Mouse (Mus musculus) liver, adult 2 months (tissue): ENCODE measurements around the gene Nol10. TPM values are rescaled to one million over a fixed set of nuclear protein-coding genes. Genes with fewer than 3 reads are reported as not detected.

Source experiments
- DNase-seq: peaks from one replicate; pipeline ENCODE4 v3.0.0-alpha.2; 2011; ENCODE audit warnings: low read depth, low spot score; ENCODE audit errors: extremely low read depth
- H3K27ac ChIP-seq: fragments of 200-500 bp; replicated peaks from 2 replicates; pipeline ENCODE4 v1.5.1; 2012; ENCODE audit warnings: low read depth, mild to moderate bottlenecking, control low read depth, inconsistent platforms, low read length; ENCODE audit not compliant: insufficient read depth
- H3K27me3 ChIP-seq: fragments of 200-500 bp; 2 replicates; pipeline ENCODE4 v1.6.1; 2012; ENCODE audit warnings: mild to moderate bottlenecking, moderate library complexity, low read length, inconsistent platforms; ENCODE audit not compliant: control insufficient read depth, insufficient read depth
- H3K36me3 ChIP-seq: fragments of 200-500 bp; 2 replicates; pipeline ENCODE4 v1.6.1; 2012; ENCODE audit warnings: low read length, inconsistent platforms; ENCODE audit not compliant: control insufficient read depth, insufficient read depth
- H3K4me1 ChIP-seq: fragments of 200-500 bp; 2 replicates; pipeline ENCODE4 v1.6.1; 2011; ENCODE audit warnings: low read length; ENCODE audit not compliant: control insufficient read depth, insufficient read depth
- H3K4me3 ChIP-seq: fragments of 200-500 bp; 2 replicates; pipeline ENCODE4 v1.5.1; 2011; ENCODE audit warnings: low read depth, mild to moderate bottlenecking, control low read depth, low read length, moderate library complexity; ENCODE audit not compliant: insufficient read depth
- H3K79me2 ChIP-seq: fragments of 200-500 bp; 2 replicates; pipeline ENCODE4 v1.6.1; 2012; ENCODE audit warnings: inconsistent platforms, mild to moderate bottlenecking, low read length, moderate library complexity; ENCODE audit not compliant: control insufficient read depth, insufficient read depth
- H3K9ac ChIP-seq: fragments of 200-500 bp; 2 replicates; pipeline ENCODE4 v1.6.1; 2012; ENCODE audit warnings: low read depth, mild to moderate bottlenecking, control low read depth, inconsistent platforms, low read length
- CTCF ChIP-seq: fragments of 200-500 bp; IDR thresholded peaks from 2 replicates; pipeline ENCODE4 v1.5.1; 2011; ENCODE audit warnings: low read depth, low read length, control low read depth
- POLR2A ChIP-seq: fragments of 200-500 bp; IDR thresholded peaks from 2 replicates; pipeline ENCODE4 v1.6.1; 2011; ENCODE audit warnings: low read length, control low read depth; ENCODE audit not compliant: insufficient read depth; ENCODE audit errors: extremely low read depth
- WGBS: fragments of 180-500 bp; shearing (Covaris S2); methylation state at CpG from one replicate; pipeline ENCODE4 v1.1.7; 2018; 5-methylcytosine and 5-hydroxymethylcytosine counted together
- polyA plus RNA-seq: library from polyadenylated mRNA; depleted of rRNA; stranded (reverse); fragments of >200 nt; gene quantifications from 2 replicates; pipeline ENCODE4 v1.2.3, GENCODE M21; 2012
- total RNA-seq: library from RNA; depleted of rRNA; stranded (reverse); fragments of >200 nt; gene quantifications from 2 replicates; pipeline ENCODE4 v1.2.3, GENCODE M21; 2014

Nol10 gene
- total and polyA plus RNA-seq, 2 experiments: 1.8 to 2.3 TPM

DNA sequence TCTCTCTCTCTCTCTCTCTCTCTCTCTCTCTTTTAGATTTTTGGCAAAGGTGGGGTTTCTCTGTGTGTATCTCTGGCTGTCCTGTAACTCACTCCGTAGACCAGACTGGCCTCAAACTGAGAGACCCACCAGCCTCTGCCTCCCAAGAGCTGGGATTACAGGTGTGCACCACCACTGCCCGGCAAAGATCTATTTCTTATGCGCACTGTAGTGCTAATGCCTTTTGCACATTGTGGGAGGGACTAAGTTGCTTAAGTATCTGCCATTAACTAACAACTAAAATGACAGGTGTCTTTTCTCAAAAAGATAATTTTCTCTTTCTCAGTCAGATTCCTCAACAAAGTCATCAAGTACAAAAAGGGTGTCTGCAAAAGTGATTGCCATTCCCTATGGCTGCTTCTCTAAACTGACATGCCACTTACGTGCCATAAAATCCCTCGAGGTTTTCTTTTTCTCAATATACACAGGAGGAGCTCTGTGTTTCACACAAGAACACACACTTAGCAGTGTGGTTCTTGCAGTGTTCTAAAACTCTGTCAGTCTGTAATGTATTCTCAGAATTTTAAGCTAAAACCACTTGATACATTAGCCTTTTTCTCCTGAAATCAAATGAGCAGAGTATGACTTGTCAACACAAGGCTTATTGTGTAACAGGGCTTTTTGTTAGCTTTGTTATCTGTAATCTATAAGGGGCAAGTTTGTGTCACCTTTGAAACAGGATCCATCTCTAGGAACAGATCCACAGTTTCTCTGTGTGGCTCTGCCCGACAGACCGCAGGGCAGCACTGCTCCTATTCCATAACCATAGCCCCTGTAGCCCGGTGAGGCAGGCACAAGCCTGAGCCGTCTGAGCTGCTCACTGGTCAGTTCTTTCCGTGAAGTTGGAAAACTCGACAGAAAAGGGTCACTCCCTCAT lies 77.3 kb downstream of the Nol10 start:
- TF ChIP-seq CTCF (no peak), POLR2A (no peak)
- Histone ChIP-seq H3K27ac (peak overlapping the region; percentile 71), H3K9ac (peak overlapping the region; percentile 59), H3K4me1 (peaks cover 7% of the 10 kb centered on the region), H3K27me3 (no peaks in the 10 kb centered on the region), H3K36me3 (peaks cover 9% of the 10 kb centered on the region), H3K79me2 (no peaks in the 10 kb centered on the region), H3K4me3 (no peak overlapping the region)
- WGBS: 27% methylated on average over 11 of the region's 11 CpGs
- peak; percentile 92 for DNase-seq

DNA sequence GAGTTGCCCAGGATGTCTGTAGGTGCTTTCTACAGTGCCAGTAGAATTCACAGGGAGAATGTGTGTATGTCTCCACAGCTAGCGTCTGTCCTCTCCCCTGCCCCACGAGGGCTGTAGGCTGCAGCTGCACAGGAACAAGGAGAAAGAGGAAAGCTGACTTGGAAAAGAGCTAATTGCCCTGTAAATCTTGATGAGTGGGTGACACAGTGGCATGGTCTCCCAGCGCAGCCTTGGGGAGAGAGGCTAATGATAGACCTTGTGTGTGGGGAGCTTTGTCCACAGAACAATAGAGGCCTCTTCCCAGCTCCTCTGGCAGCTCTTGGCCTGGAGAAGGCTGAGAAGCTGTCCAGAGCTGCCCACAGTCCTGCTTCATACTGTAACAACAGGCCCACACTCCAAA lies 78.5 kb downstream of the Nol10 start:
- peaks cover 7% of the 10 kb centered on the region for H3K4me1 ChIP-seq
- no peak overlapping the region for H3K9ac ChIP-seq
- no peaks in the 10 kb centered on the region for H3K79me2 ChIP-seq
- no peak overlapping the region for H3K4me3 ChIP-seq
- no peak overlapping the region for H3K27ac ChIP-seq
- DNase-seq: no peak
- H3K36me3 ChIP-seq: peaks cover 11% of the 10 kb centered on the region
- no peak for TF ChIP-seq POLR2A
- no peak for TF ChIP-seq CTCF
- 92% methylated on average over 3 of the region's 3 CpGs for WGBS
- H3K27me3 ChIP-seq: no peaks in the 10 kb centered on the region

DNA sequence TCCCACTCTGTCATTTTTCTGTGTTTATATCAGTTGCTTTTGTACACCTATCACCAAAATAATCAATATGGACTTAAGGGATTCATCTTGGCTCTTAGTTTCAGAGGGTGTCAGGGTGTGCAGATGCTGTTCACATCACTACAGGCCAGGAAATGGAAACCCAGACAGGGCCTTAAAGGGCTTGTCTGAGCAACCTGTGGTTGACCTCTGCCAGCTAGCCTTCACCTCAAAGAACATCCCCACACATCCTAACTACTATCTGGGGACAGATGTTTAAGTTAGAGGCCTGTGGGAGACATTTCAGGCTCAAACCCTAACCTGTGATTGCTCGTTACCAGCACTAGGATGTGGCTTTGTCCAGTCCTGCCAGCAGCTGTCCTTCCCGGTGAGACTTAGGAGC lies 82.3 kb downstream of the Nol10 start:
- WGBS: 91% methylated on average over 2 of the region's 2 CpGs
- Histone ChIP-seq H3K79me2 (no peaks in the 10 kb centered on the region), H3K9ac (no peak overlapping the region), H3K4me3 (no peak overlapping the region), H3K36me3 (peaks cover 3% of the 10 kb centered on the region; the same call in 1 of the 2 replicates), H3K27ac (no peak overlapping the region), H3K27me3 (no peaks in the 10 kb centered on the region), H3K4me1 (peaks cover 5% of the 10 kb centered on the region)
- DNase-seq: no peak
- TF ChIP-seq CTCF (no peak), POLR2A (no peak)

DNA sequence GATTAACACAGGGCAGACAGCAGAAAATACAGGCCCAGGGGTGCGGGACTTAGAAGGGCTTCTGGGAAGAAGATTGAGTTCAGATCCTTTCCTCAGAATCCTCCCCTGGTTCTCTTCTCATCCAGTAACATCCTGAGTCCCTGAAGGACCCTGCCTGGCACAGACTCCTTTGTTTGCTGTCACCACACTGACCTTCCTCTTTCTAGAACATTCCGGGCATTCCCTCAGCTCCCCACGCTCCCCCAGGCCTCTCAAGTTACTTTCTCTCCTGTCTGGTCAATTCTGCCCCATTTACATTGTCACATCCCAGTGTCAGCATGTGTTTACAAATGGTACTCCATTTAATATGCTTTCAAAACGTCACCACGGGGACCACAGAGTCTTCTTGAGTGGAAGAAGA lies 82.9 kb downstream of the Nol10 start:
- no peak overlapping the region for H3K27ac ChIP-seq
- peaks cover 3% of the 10 kb centered on the region; the same call in 1 of the 2 replicates for H3K36me3 ChIP-seq
- H3K4me1 ChIP-seq: peaks cover 1% of the 10 kb centered on the region
- no peak for DNase-seq
- H3K9ac ChIP-seq: no peak overlapping the region
- H3K79me2 ChIP-seq: no peaks in the 10 kb centered on the region
- 89% methylated on average over 5 of the region's 5 CpGs for WGBS
- no peak overlapping the region for H3K4me3 ChIP-seq
- H3K27me3 ChIP-seq: no peaks in the 10 kb centered on the region
- TF ChIP-seq POLR2A (no peak), CTCF (no peak)

DNA sequence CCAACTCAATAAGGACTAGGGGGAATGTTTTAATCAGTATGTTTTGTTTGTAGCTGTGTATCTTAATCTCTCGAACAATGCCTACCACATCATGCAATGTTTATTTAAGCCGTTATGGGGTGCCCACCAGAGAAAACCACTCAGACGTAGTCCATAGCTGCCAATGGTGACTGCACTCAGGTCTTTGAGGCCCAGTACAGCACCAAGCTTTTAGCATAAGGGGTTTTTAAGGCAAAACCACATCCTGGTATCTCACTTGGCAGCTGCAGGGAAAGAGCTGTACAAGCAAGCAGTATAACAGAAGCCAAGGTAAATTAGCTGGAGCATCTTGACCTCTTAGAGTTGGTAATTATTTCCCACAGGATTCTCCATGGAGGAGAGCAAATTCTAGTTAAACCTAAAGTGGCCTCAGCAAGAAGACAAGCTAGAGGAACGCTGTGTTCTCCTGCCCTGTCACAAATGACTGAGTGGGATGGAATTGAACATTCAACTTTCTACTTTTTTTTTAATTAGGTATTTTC lies 83.6 kb downstream of the Nol10 start:
- no peaks in the 10 kb centered on the region for H3K4me1 ChIP-seq
- H3K27me3 ChIP-seq: no peaks in the 10 kb centered on the region
- H3K79me2 ChIP-seq: no peaks in the 10 kb centered on the region
- H3K27ac ChIP-seq: no peak overlapping the region
- H3K36me3 ChIP-seq: peaks cover 3% of the 10 kb centered on the region; the same call in 1 of the 2 replicates
- no peak overlapping the region for H3K9ac ChIP-seq
- H3K4me3 ChIP-seq: no peak overlapping the region
- TF ChIP-seq POLR2A (no peak), CTCF (no peak)
- WGBS: 92% methylated on average over 4 of the region's 4 CpGs
- no peak for DNase-seq

DNA sequence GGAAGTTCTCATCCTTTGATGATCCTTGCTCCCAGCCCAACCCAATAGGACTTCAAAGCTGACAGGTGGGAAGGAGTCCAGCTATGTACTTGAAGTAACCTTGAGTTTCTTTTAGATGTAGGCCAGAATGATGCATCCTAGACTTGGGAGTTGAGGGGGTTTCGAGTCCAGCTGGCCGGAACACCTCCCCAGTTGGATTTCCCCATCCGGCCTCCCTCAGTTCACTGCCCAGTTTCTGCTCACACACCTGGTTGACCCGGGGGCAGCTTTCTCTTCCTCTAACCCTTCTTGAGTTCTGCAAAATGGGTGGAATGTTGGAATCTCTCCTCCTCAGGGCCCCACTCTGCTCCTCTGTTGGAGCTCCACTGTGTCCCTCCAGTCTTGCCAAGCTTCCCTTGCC lies 85.5 kb downstream of the Nol10 start:
- TF ChIP-seq POLR2A (no peak), CTCF (no peak)
- WGBS: 94% methylated on average over 4 of the region's 4 CpGs
- peaks cover 3% of the 10 kb centered on the region; the same call in 1 of the 2 replicates for H3K36me3 ChIP-seq
- no peak overlapping the region for H3K4me3 ChIP-seq
- no peaks in the 10 kb centered on the region for H3K4me1 ChIP-seq
- no peaks in the 10 kb centered on the region for H3K27me3 ChIP-seq
- H3K79me2 ChIP-seq: no peaks in the 10 kb centered on the region
- H3K9ac ChIP-seq: no peak overlapping the region
- no peak overlapping the region for H3K27ac ChIP-seq
- DNase-seq: no peak
